Mouse (Mus musculus) ES-E14 (cell line): ENCODE measurements around the gene Tmem135. TPM values are rescaled to one million over a fixed set of nuclear protein-coding genes. Genes with fewer than 3 reads are reported as not detected.

Source experiments
- DNase-seq: peaks from one replicate; pipeline ENCODE4 v3.0.0-alpha.2; 2013; ENCODE audit warnings: low read depth, low spot score
- H3K27ac ChIP-seq: 2 replicates; pipeline ENCODE4 v1.5.1; 2012; ENCODE audit warnings: low read depth, mild to moderate bottlenecking, low read length, moderate library complexity, mixed read lengths; ENCODE audit not compliant: poor library complexity, insufficient read depth, severe bottlenecking
- H3K36me3 ChIP-seq: 2 replicates; pipeline ENCODE4 v1.6.1; 2012; ENCODE audit warnings: mild to moderate bottlenecking, low read length, moderate library complexity, mixed read lengths; ENCODE audit not compliant: control insufficient read depth, poor library complexity, insufficient read depth, severe bottlenecking
- H3K4me1 ChIP-seq, 2 experiments: fragments of 150-350 bp in 1 of 2; sonication (generic) in 1 of 2; 2 replicates each; pipeline ENCODE4 v1.6.1; 2012; ENCODE audit warnings: low read length in 2 of 2, mild to moderate bottlenecking in 1 of 2, mixed read lengths in 1 of 2; ENCODE audit not compliant: control insufficient read depth in 2 of 2, insufficient read depth in 2 of 2, poor library complexity in 1 of 2
- H3K4me3 ChIP-seq, 2 experiments: fragments of 150-350 bp in 1 of 2; sonication (generic) in 1 of 2; 2 replicates each; pipeline ENCODE4 v1.5.1; 2012; ENCODE audit warnings: low read length in 2 of 2, low read depth in 1 of 2, mild to moderate bottlenecking in 1 of 2, mixed read lengths in 1 of 2; ENCODE audit not compliant: insufficient read depth in 1 of 2, poor library complexity in 1 of 2, severe bottlenecking in 1 of 2
- H3K9ac ChIP-seq: 2 replicates; pipeline ENCODE4 v1.6.1; 2012; ENCODE audit warnings: low read depth, mild to moderate bottlenecking, low read length, mixed read lengths; ENCODE audit not compliant: poor library complexity, insufficient read depth, severe bottlenecking
- H3K9me3 ChIP-seq: fragments of 150-350 bp; sonication (generic); 2 replicates; pipeline ENCODE4 v1.6.1; 2012; ENCODE audit warnings: low read depth, mild to moderate bottlenecking, low read length; ENCODE audit not compliant: control insufficient read depth, insufficient read depth
- CHD2 ChIP-seq: IDR thresholded peaks from 2 replicates; pipeline ENCODE4 v1.6.1; 2014; ENCODE audit warnings: mild to moderate bottlenecking, low read depth, low read length, inconsistent platforms
- HCFC1 ChIP-seq: IDR thresholded peaks from 2 replicates; pipeline ENCODE4 v1.6.1; 2012; ENCODE audit warnings: low read length, inconsistent platforms, borderline replicate concordance; ENCODE audit not compliant: insufficient read depth
- MAFK ChIP-seq: IDR thresholded peaks from 2 replicates; pipeline ENCODE4 v1.6.1; 2014; ENCODE audit warnings: mild to moderate bottlenecking, low read depth, low read length, inconsistent platforms; ENCODE audit not compliant: insufficient read depth
- ZC3H11A ChIP-seq: IDR thresholded peaks from 2 replicates; pipeline ENCODE4 v1.6.1; 2012; ENCODE audit warnings: low read depth, mild to moderate bottlenecking, inconsistent platforms, low read length, borderline replicate concordance
- ZNF384 ChIP-seq: IDR thresholded peaks from 2 replicates; pipeline ENCODE4 v1.6.1; 2012; ENCODE audit warnings: low read depth, low read length, inconsistent platforms
- in situ Hi-C, 2 experiments: fragments of 600-800 bp; cut with MboI; formaldehyde crosslinking; loops; one replicate each; pipeline ENCODE4 v1.15.1; 2025; ENCODE audit warnings: low sequenced_read_pairs in 2 of 2, inconsistent platforms in 1 of 2; ENCODE audit not compliant: unreplicated experiment in 2 of 2
- total RNA-seq: library from RNA; depleted of rRNA; stranded (reverse); fragments of 300-350 nt; gene quantifications from 2 replicates; pipeline ENCODE4 v1.2.3, GENCODE M21; 2012

Gene Tmem135
- total RNA-seq, 1 experiment, result 19.0 TPM

- Histone ChIP-seq H3K9me3 (no peaks in the 10 kb centered on the region), H3K4me1 (peaks cover 4 to 7% of the 10 kb centered on the region in 2 experiments; a peak in 3 of 4 replicates), H3K9ac (no peak overlapping the region), H3K27ac (no peak overlapping the region), H3K4me3 (no peak overlapping the region), H3K36me3 (no peaks in the 10 kb centered on the region)
- DNase-seq, result no peak
- TF ChIP-seq ZC3H11A (no peak), HCFC1 (no peak), CHD2 (no peak), MAFK (no peak), ZNF384 (no peak)
- in situ Hi-C loops, result no loop called here
These were observed 62.0 kb downstream of the Tmem135 start for GRCm38 (mm10) chr7:89342021-89342420.

GRCm38 (mm10) chr7:89339808-89340207 is 64.2 kb downstream of the Tmem135 start:
- Histone ChIP-seq H3K9ac (no peak overlapping the region), H3K36me3 (no peaks in the 10 kb centered on the region), H3K4me1 (peaks cover 4 to 7% of the 10 kb centered on the region in 2 experiments; a peak in 3 of 4 replicates), H3K4me3 (no peak overlapping the region), H3K27ac (no peak overlapping the region), H3K9me3 (no peaks in the 10 kb centered on the region)
- peak; percentile 85; the same call in 1 of the 2 replicates for TF ChIP-seq ZNF384
- no peak for TF ChIP-seq CHD2
- no peak for TF ChIP-seq MAFK
- in situ Hi-C loops, result no loop called here
- no peak for DNase-seq

GRCm38 (mm10) chr7:89339142-89339435 is 64.9 kb downstream of the Tmem135 start:
- DNase-seq, result no peak
- Histone ChIP-seq H3K36me3 (no peaks in the 10 kb centered on the region), H3K4me3 (peak overlapping the region; percentile 94 to 98), H3K4me1 (peaks cover 4 to 7% of the 10 kb centered on the region in 2 experiments; a peak in 3 of 4 replicates), H3K27ac (no peak overlapping the region), H3K9ac (no peak overlapping the region; the same call in 1 of the 2 replicates), H3K9me3 (no peaks in the 10 kb centered on the region)
- TF ChIP-seq ZNF384 (no peak), CHD2 (no peak), MAFK (no peak), ZC3H11A (no peak), HCFC1 (no peak)
- in situ Hi-C loops, result no loop called here

GRCm38 (mm10) chr7:89338350-89339141 is 65.5 kb downstream of the Tmem135 start:
- peak overlapping the region; percentile 94 to 98 for H3K4me3 ChIP-seq
- H3K36me3 ChIP-seq, result no peaks in the 10 kb centered on the region
- peaks cover 4 to 7% of the 10 kb centered on the region in 2 experiments; a peak in 3 of 4 replicates for H3K4me1 ChIP-seq
- H3K9me3 ChIP-seq, result no peaks in the 10 kb centered on the region
- peak overlapping the region; percentile 48; the same call in 1 of the 2 replicates for H3K27ac ChIP-seq
- H3K9ac ChIP-seq, result peak overlapping the region; percentile 86
- peak; percentile 75 for DNase-seq
- in situ Hi-C loops, result no loop called here
- no peak for TF ChIP-seq ZC3H11A
- TF ChIP-seq HCFC1, result peak; percentile 54; the same call in 1 of the 2 replicates
